Mouse (Mus musculus): ENCODE measurements around the gene Mmd. TPM values are rescaled to one million over a fixed set of nuclear protein-coding genes. Genes with fewer than 3 reads are reported as not detected.

The Mmd gene
- 36.6 and 38.0 TPM in 2 replicates for polyA plus RNA-seq (2015; fragmentation: Nextera tagmentation; extraction: Ambion mirVana)

DNA sequence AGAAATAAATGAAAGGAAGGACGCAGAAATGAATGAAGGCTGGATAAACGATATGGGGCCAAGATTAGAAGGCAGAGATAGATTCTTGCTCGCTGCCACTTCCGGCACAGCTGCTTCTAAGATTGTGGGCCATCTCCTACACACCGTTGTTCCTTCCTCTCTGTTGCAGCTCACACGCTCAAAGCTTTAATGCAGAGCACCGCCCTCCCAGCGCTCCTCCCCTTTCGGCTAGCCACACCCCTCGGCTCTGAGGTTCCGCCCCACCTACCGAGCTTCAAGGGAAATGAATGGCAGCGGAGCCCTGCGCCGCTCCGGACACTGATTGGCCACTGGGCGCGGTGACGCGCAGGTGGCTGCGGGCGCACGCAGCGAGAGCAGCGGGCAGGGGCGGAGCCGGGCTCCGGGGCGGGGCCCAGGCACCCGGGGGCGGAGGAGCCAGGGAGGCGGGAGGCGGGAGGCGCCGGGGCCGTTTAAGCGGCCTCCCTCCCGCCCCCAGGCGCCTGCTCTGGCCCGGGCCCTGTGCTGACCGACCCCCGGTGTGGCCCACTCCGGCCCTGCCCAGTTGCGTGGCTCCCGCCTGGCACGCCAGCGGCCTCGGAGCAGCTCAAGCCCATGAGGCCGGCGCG lies at the start of gene Mmd:
Gene Mmd, plus strand, starts transcription at position 432 of the 626 bp plus-strand sequence.
- H3K27ac ChIP-seq: peak within 1 kb of the TSS; percentile 87
- peak within 1 kb of the TSS; percentile 96 for H3K9ac ChIP-seq
- H3K36me3 ChIP-seq: no peaks in the 10 kb centered on the region
- H3K4me1 ChIP-seq: peaks cover 34% of the 10 kb centered on the region
- H3K27me3 ChIP-seq: no peaks in the 10 kb centered on the region
- ATAC-seq (replicated peaks; ENCODE audit: low FRiP score): peak; percentile 100
- WGBS: under 1% methylated on average over 37 of the region's 51 CpGs
- H3K4me2 ChIP-seq: peak within 1 kb of the TSS; percentile 87
- peak within 1 kb of the TSS; percentile 94 for H3K4me3 ChIP-seq (replicated peaks)
- no peaks in the 10 kb centered on the region for H3K9me3 ChIP-seq (replicated peaks)

DNA sequence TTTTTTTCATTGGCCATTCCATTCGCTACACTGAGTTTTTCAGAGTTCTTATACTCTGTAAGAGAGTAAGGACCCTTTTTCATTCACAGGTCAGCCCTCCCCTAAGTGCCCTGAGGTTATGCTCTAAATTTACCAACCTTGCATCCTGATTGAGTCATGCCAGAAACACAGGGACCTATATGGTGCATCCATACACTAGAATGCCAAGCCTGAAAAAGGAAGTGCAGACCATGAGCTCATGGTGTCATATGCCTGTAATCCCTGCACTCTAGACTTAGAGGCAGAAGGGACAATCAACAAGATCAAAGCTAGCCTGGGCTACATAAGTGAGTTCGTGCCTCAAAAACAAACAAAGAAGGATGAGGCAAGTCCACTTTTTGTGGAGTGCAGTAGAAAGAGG lies 48.4 kb upstream of the Mmd start:
- Histone ChIP-seq H3K4me2 (no peak overlapping the region), H3K27ac (no peak overlapping the region), H3K27me3 (no peaks in the 10 kb centered on the region), H3K9me3 (replicated peaks) (no peaks in the 10 kb centered on the region), H3K9ac (no peak overlapping the region), H3K36me3 (no peaks in the 10 kb centered on the region), H3K4me3 (replicated peaks) (no peak overlapping the region), H3K4me1 (no peaks in the 10 kb centered on the region)
- no peak for ATAC-seq (replicated peaks; ENCODE audit: low FRiP score)
- 84% methylated on average over 2 of the region's 2 CpGs for WGBS

DNA sequence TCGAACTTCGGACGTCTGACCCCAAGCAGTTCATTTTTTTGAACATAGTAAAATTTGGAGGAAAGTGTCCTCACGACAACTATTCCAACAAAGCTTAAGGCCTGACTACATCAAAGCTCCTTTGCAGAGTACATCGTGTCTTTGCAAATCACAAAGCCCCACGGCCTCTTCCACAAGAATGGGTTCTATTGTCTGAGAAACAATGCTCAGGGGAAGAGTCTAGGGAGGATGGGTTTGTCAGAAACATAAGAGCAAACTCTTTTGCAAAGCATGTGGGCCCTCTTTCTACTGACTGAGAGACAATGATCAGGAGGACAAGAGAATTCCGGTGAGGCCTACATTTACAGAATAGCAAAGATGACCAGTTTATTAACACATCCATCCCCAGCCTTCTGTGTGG lies 35.0 kb upstream of the Mmd start:
- H3K4me1 ChIP-seq: no peaks in the 10 kb centered on the region
- H3K9ac ChIP-seq: no peak overlapping the region
- H3K36me3 ChIP-seq: no peaks in the 10 kb centered on the region
- no peaks in the 10 kb centered on the region for H3K9me3 ChIP-seq (replicated peaks)
- H3K4me3 ChIP-seq (replicated peaks): no peak overlapping the region
- no peaks in the 10 kb centered on the region for H3K27me3 ChIP-seq
- no peak overlapping the region for H3K4me2 ChIP-seq
- WGBS: 83% methylated on average over 7 of the region's 7 CpGs
- ATAC-seq (replicated peaks; ENCODE audit: low FRiP score): no peak
- no peak overlapping the region for H3K27ac ChIP-seq

DNA sequence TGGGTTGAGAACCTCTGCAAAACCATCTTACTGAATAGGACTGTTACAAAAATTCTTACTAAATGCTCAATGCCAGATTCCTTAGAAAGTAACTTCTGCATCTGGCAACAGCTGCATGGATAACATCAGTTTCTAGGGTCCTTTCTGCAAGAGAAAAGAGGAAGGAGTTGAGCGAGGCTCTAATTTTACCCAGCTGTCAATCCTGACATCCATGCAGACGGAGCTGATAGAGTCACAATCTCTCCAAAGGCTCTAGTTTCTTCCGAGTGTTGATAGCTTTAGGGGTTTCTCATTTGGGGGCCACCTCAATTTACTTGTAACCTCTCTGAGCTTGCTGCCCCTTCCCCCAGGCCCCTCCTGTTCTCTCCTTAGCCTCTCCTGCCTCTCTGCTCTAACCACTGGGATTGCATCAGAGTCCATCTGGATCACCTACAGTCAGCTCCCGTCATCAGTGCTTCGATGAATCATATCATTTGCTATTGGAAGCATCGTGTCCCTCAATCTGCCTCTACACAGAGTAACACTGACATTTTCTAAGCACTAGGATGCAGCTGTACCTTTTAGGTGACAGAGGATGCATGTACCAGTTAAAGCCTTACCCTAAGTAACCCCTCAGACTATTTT lies 29.1 kb upstream of the Mmd start:
- Histone ChIP-seq H3K27ac (no peak overlapping the region), H3K36me3 (no peaks in the 10 kb centered on the region), H3K4me2 (no peak overlapping the region), H3K27me3 (no peaks in the 10 kb centered on the region), H3K4me1 (peaks cover 5% of the 10 kb centered on the region), H3K9ac (no peak overlapping the region), H3K9me3 (replicated peaks) (no peaks in the 10 kb centered on the region), H3K4me3 (replicated peaks) (no peak overlapping the region)
- WGBS: 65% methylated on average over 6 of the region's 6 CpGs
- no peak for ATAC-seq (replicated peaks; ENCODE audit: low FRiP score)

DNA sequence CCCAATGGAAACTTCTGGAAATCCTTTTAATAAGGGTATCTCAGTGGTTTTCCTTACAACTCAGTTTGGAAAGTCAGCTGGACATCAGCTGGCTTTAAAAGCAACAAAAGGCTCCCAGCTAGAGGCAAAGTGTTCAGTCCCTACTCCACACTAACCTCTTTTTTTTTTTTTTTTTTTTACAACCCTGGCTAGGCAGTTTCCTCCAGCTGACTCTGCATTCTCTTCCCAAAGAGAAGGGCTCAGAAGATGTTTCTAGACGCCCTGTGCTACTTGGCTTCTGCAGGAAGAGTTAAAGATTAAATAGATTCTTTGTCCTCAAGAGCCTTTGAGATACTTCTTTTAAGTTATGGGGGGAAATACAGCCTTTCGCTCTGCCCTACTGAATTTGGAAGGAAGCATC lies 28.5 kb upstream of the Mmd start:
- no peaks in the 10 kb centered on the region for H3K36me3 ChIP-seq
- peaks cover 8% of the 10 kb centered on the region for H3K4me1 ChIP-seq
- no peaks in the 10 kb centered on the region for H3K27me3 ChIP-seq
- H3K9me3 ChIP-seq (replicated peaks): no peaks in the 10 kb centered on the region
- H3K9ac ChIP-seq: no peak overlapping the region
- no peak overlapping the region for H3K4me2 ChIP-seq
- WGBS: 19% methylated on average over 2 of the region's 2 CpGs
- H3K4me3 ChIP-seq (replicated peaks): no peak overlapping the region
- no peak for ATAC-seq (replicated peaks; ENCODE audit: low FRiP score)
- H3K27ac ChIP-seq: no peak overlapping the region

DNA sequence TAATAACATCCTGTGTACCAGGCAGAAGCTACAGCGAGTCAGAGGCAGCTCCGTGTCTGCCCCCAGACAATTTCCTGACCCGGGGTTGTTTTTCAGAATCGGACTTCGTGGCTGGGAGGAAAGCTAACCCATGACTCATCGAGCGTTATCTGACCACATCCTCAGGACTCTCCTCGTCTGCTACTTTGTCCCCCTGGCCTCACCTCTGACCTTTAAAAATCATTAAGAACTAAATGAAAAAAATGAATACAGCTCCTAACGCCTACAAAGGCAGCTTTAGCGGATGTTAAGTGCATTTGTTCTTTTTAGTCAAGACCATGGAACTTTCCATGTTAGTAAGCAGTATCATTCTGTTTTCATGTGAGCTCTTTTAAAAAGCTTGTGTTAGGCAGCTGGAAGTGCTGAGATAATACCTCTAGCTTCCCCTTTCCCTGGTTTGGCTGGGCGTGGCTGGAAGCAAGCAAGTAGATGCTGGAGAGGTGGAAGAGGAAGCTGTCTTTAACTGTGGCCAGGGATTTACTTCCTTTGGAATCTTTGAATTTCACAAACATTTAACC lies 24.3 kb upstream of the Mmd start:
- peaks cover 11% of the 10 kb centered on the region for H3K4me1 ChIP-seq
- no peaks in the 10 kb centered on the region for H3K9me3 ChIP-seq (replicated peaks)
- H3K27ac ChIP-seq: peak overlapping the region; percentile 59
- no peaks in the 10 kb centered on the region for H3K27me3 ChIP-seq
- no peaks in the 10 kb centered on the region for H3K36me3 ChIP-seq
- H3K4me2 ChIP-seq: no peak overlapping the region
- no peak overlapping the region for H3K9ac ChIP-seq
- WGBS: 30% methylated on average over 11 of the region's 11 CpGs
- H3K4me3 ChIP-seq (replicated peaks): no peak overlapping the region
- ATAC-seq (replicated peaks; ENCODE audit: low FRiP score): no peak

DNA sequence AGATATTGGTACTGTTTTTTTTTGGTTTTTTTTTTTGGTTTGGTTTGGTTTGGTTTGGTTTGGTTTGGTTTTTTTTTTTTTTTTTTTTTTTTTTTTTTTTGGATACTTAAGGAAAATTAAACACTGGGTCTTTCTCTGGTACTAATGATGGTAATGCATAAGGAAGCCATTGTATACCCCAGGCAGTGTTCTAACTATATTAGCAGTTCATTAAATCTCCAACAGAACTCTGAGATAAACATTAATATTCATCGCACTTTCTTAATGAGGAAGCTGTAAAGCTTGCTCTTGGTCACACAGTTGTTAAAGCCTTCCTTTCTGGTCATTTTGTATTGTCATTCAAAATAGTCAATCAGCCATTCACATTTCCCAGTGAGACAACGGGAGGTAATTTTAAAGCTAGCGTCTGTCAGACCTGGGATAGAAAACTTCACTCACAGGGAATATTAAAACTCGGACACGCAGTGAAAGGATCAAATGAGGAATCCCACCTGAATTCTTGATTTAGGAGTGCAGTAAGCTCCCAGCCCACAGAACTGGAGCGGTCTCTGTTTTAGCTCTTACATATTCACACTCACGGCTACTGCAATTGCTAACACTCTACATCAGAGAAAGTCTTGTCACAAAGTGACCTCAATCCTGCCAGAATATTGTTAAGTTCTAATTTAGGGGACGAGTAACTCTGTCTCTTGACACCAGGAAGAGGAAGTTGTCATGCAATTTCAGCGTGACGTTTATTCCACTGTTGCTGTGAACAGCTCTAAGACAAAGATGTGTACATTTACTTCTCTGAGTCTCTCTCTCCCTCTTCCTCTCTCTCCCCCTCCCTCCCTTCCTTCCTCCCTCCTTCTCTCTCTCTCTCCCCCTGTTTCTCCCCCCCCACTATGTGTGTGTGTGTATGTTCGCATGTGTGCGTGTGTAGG lies 22.0 kb upstream of the Mmd start:
- WGBS: 62% methylated on average over 12 of the region's 12 CpGs

DNA sequence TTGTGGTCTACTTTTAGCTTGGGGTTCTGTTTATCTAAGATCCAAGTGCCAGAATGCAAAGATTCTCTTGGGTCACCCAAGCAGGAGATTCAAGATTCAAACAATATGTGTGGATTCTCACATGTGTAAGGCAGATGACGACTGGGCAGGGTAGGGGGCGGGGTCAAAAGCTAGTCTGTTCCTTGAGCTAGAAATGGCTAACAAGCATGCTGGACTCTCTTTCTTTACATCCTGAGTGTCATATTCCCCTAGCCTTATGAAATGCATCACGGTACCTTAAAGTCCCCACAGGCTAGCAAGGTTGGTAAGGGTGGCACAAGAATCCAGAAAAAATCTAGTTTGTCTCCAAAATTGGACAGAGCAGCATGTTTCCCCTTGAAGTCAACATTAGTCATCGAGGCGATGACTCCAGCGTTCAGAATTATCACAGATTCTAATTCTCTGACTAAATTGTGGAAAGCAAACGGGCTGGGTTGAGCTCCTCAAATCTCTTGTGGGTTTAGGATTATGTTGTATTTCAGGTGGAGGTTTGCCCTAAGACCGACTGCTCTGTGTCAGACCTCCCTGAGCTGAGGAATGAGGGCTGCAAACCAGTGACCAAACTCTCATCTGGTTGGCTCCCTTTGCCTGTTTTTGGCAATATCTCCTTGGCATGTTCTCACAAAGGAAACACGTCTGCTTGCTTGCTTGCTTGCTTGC lies 20.9 kb upstream of the Mmd start:
- H3K4me1 ChIP-seq: peaks cover 38% of the 10 kb centered on the region
- H3K9ac ChIP-seq: no peak overlapping the region
- WGBS: 88% methylated on average over 9 of the region's 9 CpGs
- H3K27ac ChIP-seq: no peak overlapping the region
- no peaks in the 10 kb centered on the region for H3K27me3 ChIP-seq
- no peak overlapping the region for H3K4me2 ChIP-seq
- H3K9me3 ChIP-seq (replicated peaks): no peaks in the 10 kb centered on the region
- H3K36me3 ChIP-seq: no peaks in the 10 kb centered on the region
- ATAC-seq (replicated peaks; ENCODE audit: low FRiP score): no peak
- H3K4me3 ChIP-seq (replicated peaks): no peak overlapping the region

More for the DNA sequence above, 22.0 kb upstream of the Mmd start:
- no peak overlapping the region for H3K9ac ChIP-seq
- no peaks in the 10 kb centered on the region for H3K36me3 ChIP-seq
- no peak for ATAC-seq (replicated peaks; ENCODE audit: low FRiP score)
- H3K4me2 ChIP-seq: no peak overlapping the region
- H3K4me1 ChIP-seq: peaks cover 30% of the 10 kb centered on the region
- no peaks in the 10 kb centered on the region for H3K9me3 ChIP-seq (replicated peaks)
- H3K27ac ChIP-seq: no peak overlapping the region
- no peaks in the 10 kb centered on the region for H3K27me3 ChIP-seq
- no peak overlapping the region for H3K4me3 ChIP-seq (replicated peaks)

DNA sequence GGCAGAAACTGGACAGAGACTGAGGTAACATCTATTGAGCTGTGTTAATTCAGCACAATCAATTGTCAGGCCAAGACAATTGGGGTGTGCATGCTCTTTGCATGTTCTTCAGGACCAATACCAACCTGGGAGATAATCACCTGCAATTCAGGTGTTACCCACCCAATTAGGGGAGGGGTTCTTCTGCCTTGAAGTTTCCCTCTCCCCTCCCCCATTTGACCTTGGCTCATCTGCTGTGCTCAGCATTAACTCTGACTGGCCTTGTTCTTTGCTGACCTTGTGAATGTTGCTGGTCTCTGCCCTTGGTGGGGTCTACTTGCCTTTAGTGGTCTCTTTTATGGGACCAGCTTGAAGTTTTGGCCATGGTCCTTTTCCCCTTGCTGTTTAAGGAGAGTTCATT lies 19.5 kb upstream of the Mmd start:
- Histone ChIP-seq H3K4me2 (no peak overlapping the region), H3K9ac (no peak overlapping the region), H3K27me3 (no peaks in the 10 kb centered on the region), H3K4me1 (peaks cover 35% of the 10 kb centered on the region), H3K36me3 (no peaks in the 10 kb centered on the region), H3K9me3 (replicated peaks) (no peaks in the 10 kb centered on the region), H3K4me3 (replicated peaks) (no peak overlapping the region), H3K27ac (no peak overlapping the region)
- no peak for ATAC-seq (replicated peaks; ENCODE audit: low FRiP score)

DNA sequence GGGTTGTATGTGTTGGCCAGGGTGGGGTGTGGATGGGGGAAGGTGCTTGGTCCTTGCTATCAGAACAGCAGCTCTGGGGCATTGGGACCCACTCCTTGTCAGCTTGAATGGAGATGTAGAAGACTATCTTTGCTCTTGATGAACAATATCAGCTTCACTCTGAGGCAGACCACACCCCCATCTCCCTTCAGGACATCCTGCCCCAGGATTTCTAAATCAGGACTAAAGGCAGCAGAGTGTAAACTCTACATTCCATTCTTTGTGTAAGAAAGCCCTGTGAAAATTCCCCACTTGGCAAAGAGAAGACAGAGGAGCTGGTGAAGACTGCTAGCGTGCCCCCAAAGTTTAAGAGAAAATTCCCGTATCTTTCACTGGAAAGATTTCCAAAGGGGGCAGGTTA lies 18.6 kb upstream of the Mmd start:
- Histone ChIP-seq H3K27me3 (no peaks in the 10 kb centered on the region), H3K9ac (no peak overlapping the region), H3K27ac (peak overlapping the region; percentile 68), H3K4me2 (no peak overlapping the region), H3K4me1 (peaks cover 30% of the 10 kb centered on the region), H3K36me3 (no peaks in the 10 kb centered on the region), H3K4me3 (replicated peaks) (no peak overlapping the region), H3K9me3 (replicated peaks) (no peaks in the 10 kb centered on the region)
- 72% methylated on average over 2 of the region's 2 CpGs for WGBS
- ATAC-seq (replicated peaks; ENCODE audit: low FRiP score): no peak

DNA sequence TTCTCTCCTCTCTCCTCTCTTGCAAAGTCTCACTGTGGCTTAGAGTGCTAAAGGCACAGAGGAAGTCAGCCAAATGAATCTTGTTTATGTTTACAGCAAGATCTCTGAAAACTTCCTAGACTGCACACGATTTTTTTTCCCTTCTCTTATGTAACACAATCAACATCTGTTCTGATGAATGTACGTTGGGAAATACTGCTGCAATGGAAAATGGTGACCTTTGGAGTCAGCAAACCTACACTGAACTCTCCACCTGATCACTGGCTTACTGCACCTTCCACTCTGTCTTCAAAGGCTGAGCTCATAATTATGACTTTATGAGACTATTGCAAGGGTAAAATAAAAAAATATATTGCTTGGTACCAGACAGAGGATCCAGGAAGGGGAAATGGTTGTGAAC lies 17.6 kb upstream of the Mmd start:
- WGBS: 50% methylated on average over 2 of the region's 2 CpGs
- Histone ChIP-seq H3K27ac (peak overlapping the region; percentile 83; the same call in 1 of the 2 replicates), H3K4me3 (replicated peaks) (no peak overlapping the region), H3K27me3 (no peaks in the 10 kb centered on the region), H3K4me1 (peaks cover 30% of the 10 kb centered on the region), H3K36me3 (no peaks in the 10 kb centered on the region), H3K4me2 (no peak overlapping the region), H3K9me3 (replicated peaks) (no peaks in the 10 kb centered on the region), H3K9ac (no peak overlapping the region)
- ATAC-seq (replicated peaks; ENCODE audit: low FRiP score): no peak

Measured in kidney, embryonic 15.5 days (tissue).